Mouse (Mus musculus) urinary bladder, postnatal 10 days (tissue): Measurements from ENCODE around the gene Guca2b.

Experiments
- DNase-seq: peaks from one replicate; pipeline ENCODE4 v3.0.0; 2022; ENCODE audit warnings: low spot score

Gene Guca2b

GRCm38 (mm10) chr4:119658731-119659130, at the start of gene Guca2b:
TSS of gene Guca2b (minus strand) at chr4:119658954.
- no peak for DNase-seq

GRCm38 (mm10) chr4:119707751-119708150, 49.0 kb upstream of the Guca2b start:
- no peak for DNase-seq

GRCm38 (mm10) chr4:119707326-119707725, 48.6 kb upstream of the Guca2b start:
- DNase-seq, result no peak

- no peak for DNase-seq
Observed at GRCm38 (mm10) chr4:119703965-119704364, 45.2 kb upstream of the Guca2b start.

DNA sequence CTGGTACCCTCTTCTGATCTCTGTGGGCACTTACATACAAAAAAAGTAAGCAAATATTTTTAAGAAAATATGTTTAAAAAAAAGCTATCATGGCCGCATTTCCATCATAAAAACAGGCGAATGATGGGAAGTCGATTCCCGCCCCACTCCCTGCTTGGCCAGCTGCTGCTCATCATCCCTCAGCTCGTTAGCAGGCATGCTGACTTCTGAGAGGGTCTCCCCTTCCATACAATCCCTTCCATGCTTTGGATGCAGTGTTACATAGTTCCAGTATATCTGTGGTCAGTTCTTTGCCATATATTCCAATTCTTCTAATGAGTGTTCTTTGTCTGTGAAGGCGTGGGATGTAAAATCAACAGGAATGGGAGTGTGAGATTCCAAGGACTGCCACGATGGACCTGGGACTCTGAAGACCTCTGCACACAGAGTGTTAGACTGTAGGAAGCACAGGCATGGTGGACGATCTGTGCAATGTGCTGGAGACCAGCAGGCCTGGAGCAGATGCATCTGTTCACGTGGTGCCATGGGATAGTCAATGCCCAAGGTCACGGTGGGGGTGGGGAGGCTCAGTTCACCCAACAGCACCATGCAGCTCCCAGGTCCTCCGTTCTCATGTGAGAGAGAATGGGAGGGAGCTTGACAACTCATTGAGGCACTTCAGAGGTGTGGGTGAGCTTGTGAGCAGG, 42.7 kb upstream of the Guca2b start:
- no peak for DNase-seq

DNA sequence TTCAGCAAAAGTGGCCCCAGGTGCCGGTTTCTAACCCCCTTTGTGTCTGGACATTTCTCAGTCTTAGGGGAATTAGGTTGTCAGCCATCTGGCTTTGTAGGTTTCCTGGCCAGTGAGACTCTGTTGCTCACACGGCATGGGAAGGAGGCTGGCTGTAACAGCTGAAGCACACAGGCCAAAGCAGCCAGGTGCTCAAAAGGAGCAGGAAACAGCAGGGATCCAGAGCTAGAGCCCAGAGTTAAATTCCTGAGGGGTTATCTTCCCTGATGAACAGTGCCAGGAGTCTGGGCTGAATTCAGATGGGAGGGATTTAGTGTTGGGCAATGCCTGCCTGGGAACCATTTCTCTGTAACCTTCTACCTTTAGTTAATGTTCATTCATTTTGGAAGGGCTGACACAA, 39.6 kb upstream of the Guca2b start:
- DNase-seq, result no peak

DNA sequence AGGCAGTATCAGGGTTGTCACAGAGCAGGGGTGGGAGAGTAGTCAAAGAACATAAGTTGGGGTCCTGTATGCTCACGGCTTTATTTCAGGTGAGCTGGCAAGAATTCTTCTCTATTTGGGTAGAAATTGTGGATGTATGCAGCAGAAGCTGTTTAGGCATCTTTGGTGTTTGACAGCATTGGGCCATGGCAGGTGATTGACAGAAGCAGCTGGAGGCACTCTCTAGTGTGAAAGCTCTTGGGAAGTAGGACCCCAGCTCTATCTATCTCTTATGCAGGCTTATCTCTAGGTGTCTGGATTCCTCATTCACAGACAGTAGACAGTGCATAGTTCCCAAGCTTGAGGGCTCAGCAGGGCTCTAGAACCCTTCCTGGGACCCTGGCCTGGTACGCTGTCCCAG, 27.0 kb upstream of the Guca2b start:
- DNase-seq, result no peak

DNA sequence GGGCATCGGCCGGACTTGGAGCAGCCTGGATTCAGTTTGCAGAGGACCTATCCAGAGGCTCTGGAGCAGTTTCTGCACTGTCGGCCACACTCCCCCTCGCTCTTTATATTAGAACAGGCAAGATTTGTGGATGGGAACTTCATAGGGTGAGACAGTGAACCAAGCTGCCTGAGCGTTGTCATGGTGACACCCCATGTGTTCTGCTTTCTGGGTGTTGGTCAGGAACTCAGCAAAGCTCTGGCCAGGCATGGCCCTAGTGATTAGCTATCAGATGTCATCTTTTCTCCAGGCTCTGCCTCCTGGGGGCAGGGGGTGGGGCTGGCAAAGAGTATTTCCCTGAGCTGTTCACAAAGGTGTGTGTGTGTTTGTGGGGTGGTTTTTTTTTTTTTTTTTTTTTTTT, 23.8 kb upstream of the Guca2b start:
- DNase-seq, result no peak

- DNase-seq, result no peak
Observed at GRCm38 (mm10) chr4:119672685-119673084, 13.9 kb upstream of the Guca2b start.

DNA sequence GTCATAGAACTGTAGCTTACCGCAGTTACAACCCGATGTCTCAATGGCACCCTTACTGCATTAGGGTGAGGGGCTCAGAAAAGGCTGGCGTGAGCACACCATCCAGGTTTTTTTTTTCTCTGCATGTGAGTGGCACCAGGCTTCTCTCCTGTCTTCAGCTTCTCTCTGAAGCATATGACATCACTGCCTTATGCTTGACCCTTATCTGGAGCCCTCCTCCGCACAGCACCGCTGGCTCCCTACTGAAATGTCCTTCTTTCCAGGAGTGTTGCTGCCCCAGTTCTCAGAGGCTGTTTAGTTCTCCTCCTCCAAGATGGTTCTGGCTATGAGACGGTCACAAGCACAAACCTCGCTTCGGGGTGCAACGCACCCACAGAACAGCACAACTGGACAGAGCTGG, 12.4 kb upstream of the Guca2b start:
- no peak for DNase-seq

DNA sequence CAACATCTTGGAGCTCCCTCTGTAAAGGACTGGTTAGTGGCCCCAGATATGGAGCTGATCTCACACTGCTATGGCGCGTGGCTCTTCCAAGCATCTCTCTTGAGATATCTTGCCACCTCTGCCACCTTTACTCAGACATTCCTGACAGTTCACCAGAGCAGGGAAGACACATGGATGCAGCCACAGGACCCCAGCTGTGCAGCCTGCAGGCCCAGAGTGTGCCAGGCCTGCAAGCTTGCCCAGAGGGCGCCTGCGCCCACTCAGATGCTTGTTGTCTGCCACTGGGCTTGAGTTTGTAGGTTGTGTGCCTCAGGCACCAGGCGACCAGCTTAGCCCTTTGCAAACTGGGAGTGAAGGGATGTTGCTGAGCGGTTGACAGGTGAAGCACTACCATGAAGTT, 12.0 kb upstream of the Guca2b start:
- no peak for DNase-seq

- DNase-seq, result no peak
Observed at GRCm38 (mm10) chr4:119670210-119670555, 11.4 kb upstream of the Guca2b start.

DNA sequence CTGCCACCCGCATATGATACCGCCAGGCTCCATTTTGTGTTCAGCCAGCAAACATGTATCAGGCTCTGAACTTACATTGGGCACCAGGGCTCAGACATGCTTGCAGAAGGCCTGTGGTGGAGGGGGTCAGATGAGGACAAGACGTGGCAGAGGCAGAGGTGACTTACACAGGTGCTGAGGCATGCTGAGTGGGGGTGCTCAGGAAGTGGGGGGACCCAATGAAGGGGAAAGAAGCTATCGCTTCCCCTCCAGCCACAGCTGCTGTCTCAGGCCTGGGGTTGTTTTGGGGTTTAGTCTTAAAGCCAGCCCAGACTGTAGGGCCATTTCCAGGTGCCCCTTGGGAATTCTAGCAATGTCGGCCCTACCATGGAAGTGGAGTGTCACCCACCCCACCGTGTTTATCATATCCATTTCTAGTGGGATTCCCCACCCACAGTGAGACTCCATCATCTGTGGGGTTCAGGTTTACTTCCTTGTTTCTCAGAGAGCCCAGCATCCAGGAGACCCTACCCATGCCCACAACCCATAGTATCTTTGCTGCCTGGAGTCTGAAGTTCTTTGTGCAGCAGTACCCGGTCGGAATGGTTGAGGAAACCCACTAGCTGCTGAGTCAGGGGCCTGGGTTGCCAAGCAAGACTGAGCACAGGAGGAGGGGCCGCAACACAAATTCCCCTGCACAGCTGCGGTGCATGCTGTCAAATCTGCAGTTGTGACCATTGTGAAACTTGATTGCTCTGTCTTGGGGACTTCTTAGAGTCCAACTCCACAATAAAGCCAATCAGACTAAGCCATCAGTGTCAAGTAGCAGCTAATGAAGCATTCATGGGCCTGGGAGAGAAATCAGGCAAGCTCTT, 10.8 kb upstream of the Guca2b start:
- DNase-seq, result no peak

DNA sequence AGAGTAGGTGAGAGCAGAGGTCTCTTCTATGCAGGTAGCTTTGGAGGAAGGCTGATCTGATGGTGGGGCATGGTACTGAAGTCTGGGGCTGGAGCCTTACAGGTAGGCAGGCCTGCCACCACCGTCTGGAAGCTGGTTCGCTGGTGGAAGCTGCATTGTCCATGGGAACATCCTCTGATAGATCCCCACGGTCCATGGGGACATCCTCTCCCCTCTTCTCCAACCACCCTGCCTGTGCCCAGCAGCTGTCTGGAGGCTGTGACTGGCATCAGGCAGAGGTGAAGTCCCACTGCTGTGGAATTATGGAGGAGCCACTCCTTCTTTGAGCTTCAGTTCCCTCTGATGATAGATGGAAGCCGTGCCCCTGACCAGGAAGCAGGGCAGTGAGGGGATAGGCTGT, 9.8 kb upstream of the Guca2b start:
- DNase-seq, result no peak

GRCm38 (mm10) chr4:119668185-119668584, 9.4 kb upstream of the Guca2b start:
- DNase-seq, result no peak

DNA sequence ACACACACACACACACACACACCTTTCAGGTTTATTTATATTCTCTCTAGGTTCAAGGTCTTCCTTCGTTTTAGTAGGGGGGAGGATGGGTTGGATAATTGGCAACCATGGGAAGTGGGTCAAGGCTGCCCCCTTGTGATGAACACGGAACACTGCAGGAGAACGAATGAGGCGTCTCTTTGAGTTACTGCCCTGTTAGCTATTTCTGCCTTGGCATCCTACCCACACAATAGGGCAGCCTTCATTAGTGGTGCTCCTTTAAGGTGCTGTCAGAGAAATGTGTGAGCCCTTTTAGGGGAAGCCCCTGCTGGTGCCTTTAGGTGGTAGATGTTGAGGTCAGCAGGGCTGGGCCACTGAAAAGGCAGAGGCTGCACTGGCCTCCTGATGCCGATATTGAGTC, 8.7 kb upstream of the Guca2b start:
- DNase-seq, result no peak

GRCm38 (mm10) chr4:119666116-119666515, 7.4 kb upstream of the Guca2b start:
- DNase-seq, result no peak

GRCm38 (mm10) chr4:119665166-119665565, 6.4 kb upstream of the Guca2b start:
- no peak for DNase-seq

DNA sequence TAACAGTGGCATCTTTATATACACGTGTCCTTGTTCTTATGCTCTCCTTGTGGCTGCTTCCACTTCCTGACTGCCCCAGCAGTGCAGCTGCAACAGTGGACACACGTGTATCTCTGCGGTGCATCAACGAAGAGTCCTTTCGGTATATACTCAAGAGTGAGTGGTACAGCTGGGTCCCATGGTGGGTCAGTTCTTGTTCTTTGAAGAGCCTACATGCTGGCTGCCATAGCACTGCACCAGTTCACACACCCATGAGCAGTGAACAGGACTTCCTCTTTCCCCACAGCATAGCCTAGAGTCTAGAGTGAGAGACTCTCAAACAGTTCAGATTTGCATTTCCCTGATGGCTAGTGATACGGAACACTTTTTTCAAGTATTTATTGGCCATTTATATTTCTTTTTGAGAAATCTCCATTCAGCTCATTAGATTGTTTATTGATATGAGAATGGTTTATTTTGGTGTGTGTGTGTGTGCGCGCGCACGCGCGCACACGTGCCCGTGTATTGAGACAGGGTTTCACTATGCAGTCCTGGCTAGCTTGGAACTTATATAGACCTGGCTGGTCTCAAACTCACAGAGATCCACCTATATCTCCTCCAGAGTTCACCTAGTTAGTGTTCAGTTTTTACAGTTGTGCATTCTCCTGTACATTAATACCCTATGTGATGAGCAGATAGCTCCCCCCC, 4.8 kb upstream of the Guca2b start:
- no peak for DNase-seq

DNA sequence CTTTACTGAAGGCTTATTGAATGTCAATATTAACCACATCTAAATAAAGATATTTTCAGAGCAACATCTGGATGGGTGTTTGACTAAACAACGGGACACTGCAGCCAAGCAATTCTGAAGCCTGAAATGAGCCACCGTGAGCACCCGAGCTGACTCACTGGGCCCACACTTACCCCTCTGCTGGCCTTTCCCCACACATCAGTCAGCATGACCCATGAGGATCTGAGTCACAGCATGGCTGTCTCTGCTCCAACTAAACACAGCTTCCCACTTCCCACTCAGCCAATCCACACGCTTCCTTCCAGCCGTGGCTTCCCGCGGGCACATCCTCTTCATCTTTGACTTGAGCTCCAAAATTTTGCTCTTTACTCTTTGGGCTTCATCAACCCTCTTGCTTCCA, 4.2 kb upstream of the Guca2b start:
- DNase-seq, result no peak

DNA sequence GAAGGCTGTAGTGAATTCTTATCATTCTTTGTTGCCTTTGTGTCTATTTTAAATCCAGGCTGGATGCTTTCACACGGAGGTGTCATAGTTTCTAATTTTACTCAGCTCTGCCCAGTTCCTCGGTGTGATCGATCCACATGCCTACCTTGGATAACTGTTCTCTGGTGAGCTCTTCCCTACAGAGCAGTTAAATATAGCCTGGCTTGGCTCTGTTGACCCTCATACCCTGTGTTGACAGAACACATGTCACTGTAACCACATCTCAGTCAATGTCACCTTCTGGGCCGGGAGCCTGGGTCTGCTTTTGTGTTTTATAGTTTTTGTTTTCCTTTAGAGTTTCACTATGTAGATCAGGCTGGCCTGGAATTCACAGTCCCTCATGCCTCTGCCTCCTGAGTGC, 3.4 kb upstream of the Guca2b start:
- DNase-seq, result no peak

DNA sequence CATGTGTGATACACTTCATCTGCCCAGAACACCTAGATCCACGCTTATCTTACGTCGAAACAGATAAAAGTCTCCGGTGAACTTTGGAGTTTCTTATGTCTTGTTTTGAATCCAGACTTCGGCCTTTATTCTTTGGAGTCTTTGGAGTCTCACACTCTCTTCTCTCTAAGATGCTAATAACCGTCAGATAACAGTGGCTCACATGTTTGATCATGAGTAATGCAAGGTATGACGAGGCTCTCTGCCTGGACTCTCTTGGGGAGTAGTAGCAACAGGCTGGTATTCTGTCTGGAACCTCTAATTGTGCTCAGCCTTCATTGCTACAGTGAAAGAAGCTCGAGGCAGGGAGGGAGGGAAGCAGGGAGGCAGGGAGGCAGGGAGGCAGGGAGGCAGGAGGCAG, 1.3 kb upstream of the Guca2b start:
- DNase-seq, result no peak

DNA sequence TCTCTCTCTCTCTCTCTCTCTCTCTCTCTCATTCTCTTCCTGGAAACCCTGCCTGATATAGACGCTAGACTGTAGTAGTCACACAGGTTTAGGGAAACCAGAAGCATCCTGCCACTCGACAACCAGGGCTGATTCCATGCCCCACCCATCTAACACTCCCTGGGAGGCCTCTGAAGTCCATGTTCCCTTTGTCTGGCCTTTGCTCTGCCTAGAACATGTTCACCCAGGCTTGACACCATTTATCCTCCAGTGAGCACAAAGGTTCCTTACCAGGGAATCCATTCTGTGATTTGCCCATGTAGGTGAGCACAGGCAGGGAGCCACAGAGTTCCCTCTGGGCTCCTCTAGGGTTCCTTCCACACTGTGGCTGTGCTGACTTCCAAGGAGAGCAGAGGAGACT, 508 bp downstream of the Guca2b start:
- DNase-seq, result no peak
